Mouse (Mus musculus) ZHBTc4 (cell line): ENCODE measurements around the gene Gng7.

Experiments
- DNase-seq: peaks from one replicate; pipeline ENCODE4 v3.0.0-alpha.2; 2011; ENCODE audit warnings: low read depth, low spot score

Gng7 gene

GRCm38 (mm10) chr10:80930361-80931152 lies 84.2 kb downstream of the Gng7 start:
- no peak for DNase-seq

- DNase-seq, result peak; percentile 99
Observed at GRCm38 (mm10) chr10:80929299-80930226, 85.2 kb downstream of the Gng7 start, which contains the start of gene Gadd45b. Gene Gadd45b (plus strand): TSS chr10:80930073.

GRCm38 (mm10) chr10:80928586-80929298 lies 86.0 kb downstream of the Gng7 start:
- DNase-seq, result peak; percentile 96

- peak; percentile 80 for DNase-seq
Observed at GRCm38 (mm10) chr10:80925472-80925871, 89.3 kb downstream of the Gng7 start.

GRCm38 (mm10) chr10:80921923-80922322 lies 92.8 kb downstream of the Gng7 start:
- DNase-seq, result no peak

- DNase-seq, result peak; percentile 77
Observed at GRCm38 (mm10) chr10:80917779-80918434, 96.8 kb downstream of the Gng7 start, which contains the start of gene Lmnb2. Gene Lmnb2 (minus strand): TSS chr10:80918245.

GRCm38 (mm10) chr10:80917336-80917778 lies 97.4 kb downstream of the Gng7 start:
- peak; percentile 81 for DNase-seq

- no peak for DNase-seq
Observed at GRCm38 (mm10) chr10:80915736-80916135, 99.0 kb downstream of the Gng7 start.

GRCm38 (mm10) chr10:80915260-80915659 lies 99.5 kb downstream of the Gng7 start:
- no peak for DNase-seq

GRCm38 (mm10) chr10:80914253-80914656 lies 100.5 kb downstream of the Gng7 start:
- DNase-seq, result no peak

- no peak for DNase-seq
Observed at GRCm38 (mm10) chr10:80913364-80914011, 101.3 kb downstream of the Gng7 start.

- DNase-seq, result no peak
Observed at GRCm38 (mm10) chr10:80911891-80912290, 102.9 kb downstream of the Gng7 start.

- no peak for DNase-seq
Observed at GRCm38 (mm10) chr10:80911354-80911753, 103.4 kb downstream of the Gng7 start.

GRCm38 (mm10) chr10:80909375-80910162 lies 105.2 kb downstream of the Gng7 start:
- no peak for DNase-seq

GRCm38 (mm10) chr10:80904709-80905108 lies 110.0 kb downstream of the Gng7 start:
- no peak for DNase-seq

- no peak for DNase-seq
Observed at GRCm38 (mm10) chr10:80904004-80904693, 110.6 kb downstream of the Gng7 start.

- no peak for DNase-seq
Observed at GRCm38 (mm10) chr10:80903282-80903681, 111.5 kb downstream of the Gng7 start.

GRCm38 (mm10) chr10:80902273-80902940 lies 112.3 kb downstream of the Gng7 start:
- no peak for DNase-seq
